Mouse (Mus musculus) heart, postnatal 0 days (tissue): ENCODE results near the gene Tra2a. TPM values are rescaled to one million over a fixed set of nuclear protein-coding genes. Genes with fewer than 3 reads are reported as not detected.

Experiments used
- ATAC-seq: fragments of 200-750 bp; cut with Nextera tagmentation; 2 replicates; pipeline ENCODE4 v1.8.0; 2017; ENCODE audit warnings: low read depth, moderate number of reproducible peaks, moderate library complexity; ENCODE audit not compliant: insufficient read depth
- DNase-seq: peaks from one replicate; pipeline ENCODE4 v3.0.0-alpha.2; 2016; ENCODE audit warnings: low spot score
- H3K27ac ChIP-seq: fragments of 300-500 bp; sonication (generic); 2 replicates; pipeline ENCODE4 v1.5.1; 2014; ENCODE audit warnings: low read depth, mild to moderate bottlenecking
- H3K27me3 ChIP-seq: fragments of 300-500 bp; sonication (generic); 2 replicates; pipeline ENCODE4 v1.6.1; 2014; ENCODE audit warnings: low read length, mixed read lengths; ENCODE audit not compliant: control insufficient read depth, insufficient read depth
- H3K36me3 ChIP-seq: fragments of 300-500 bp; sonication (generic); replicated peaks from 2 replicates; pipeline ENCODE4 v1.6.1; 2014; ENCODE audit warnings: low read length, mixed read lengths; ENCODE audit not compliant: control insufficient read depth, insufficient read depth
- H3K4me1 ChIP-seq: fragments of 300-500 bp; sonication (generic); 2 replicates; pipeline ENCODE4 v1.6.1; 2014; ENCODE audit warnings: antibody characterized with exemption; ENCODE audit not compliant: control insufficient read depth, insufficient read depth
- H3K4me2 ChIP-seq: fragments of 300-500 bp; sonication (generic); 2 replicates; pipeline ENCODE4 v1.6.1; 2014; ENCODE audit warnings: low read depth, mild to moderate bottlenecking, low read length, moderate library complexity
- H3K4me3 ChIP-seq: fragments of 300-500 bp; sonication (generic); 2 replicates; pipeline ENCODE4 v1.5.1; 2014; ENCODE audit warnings: low read depth, low read length
- H3K9ac ChIP-seq: fragments of 300-500 bp; sonication (generic); replicated peaks from 2 replicates; pipeline ENCODE4 v1.6.1; 2014; ENCODE audit warnings: low read depth, low read length, mixed read lengths
- H3K9me3 ChIP-seq: fragments of 300-500 bp; sonication (generic); replicated peaks from 2 replicates; pipeline ENCODE4 v1.6.1; 2016; ENCODE audit warnings: low read length; ENCODE audit not compliant: control insufficient read depth
- CTCF ChIP-seq: IDR thresholded peaks from 2 replicates; pipeline ENCODE4 v1.5.1; 2016; ENCODE audit warnings: antibody characterized with exemption, control low read depth, low read depth
- EP300 ChIP-seq: IDR thresholded peaks from 2 replicates; pipeline ENCODE4 v1.6.1; 2016; ENCODE audit warnings: antibody characterized with exemption, low read depth
- WGBS: fragments of 180-500 bp; shearing (Covaris S2); extraction: QIAGEN DNeasy Blood & Tissue Kit; methylation state at CpG from one replicate; pipeline ENCODE4 v1.1.7; 2014; 5-methylcytosine and 5-hydroxymethylcytosine counted together
- polyA plus RNA-seq: library from polyadenylated mRNA; unstranded; fragments of >200 nt; fragmentation: Nextera tagmentation; extraction: Ambion mirVana; gene quantifications from 2 replicates; pipeline ENCODE4 v1.2.1, GENCODE M21; 2015
- total RNA-seq: library from RNA; depleted of rRNA; stranded (reverse); fragments of >200 nt; gene quantifications from 2 replicates; pipeline ENCODE4 v1.2.3, GENCODE M21; 2014; ENCODE audit warnings: low replicate concordance

Tra2a gene
- total and polyA plus RNA-seq, 2 experiments from 2014 or later = 26.0 to 41.8 TPM

- H3K27me3 ChIP-seq = peaks cover 9% of the 10 kb centered on the region; the same call in 1 of the 2 replicates
- no peaks in the 10 kb centered on the region for H3K9me3 ChIP-seq
- H3K4me2 ChIP-seq = peak overlapping the region; percentile 35
- no peak for TF ChIP-seq EP300
- TF ChIP-seq CTCF = no peak
- no peak overlapping the region for H3K9ac ChIP-seq
- 19% methylated on average over 16 of the region's 16 CpGs for WGBS
- DNase-seq (no peak), ATAC-seq (no peak)
- no peak overlapping the region for H3K27ac ChIP-seq
- H3K4me1 ChIP-seq = no peaks in the 10 kb centered on the region
- no peaks in the 10 kb centered on the region for H3K36me3 ChIP-seq
- H3K4me3 ChIP-seq = no peak overlapping the region
Measured at GRCm38 (mm10) chr6:49219920-49220604, 43.8 kb downstream of the Tra2a start.

- no peak overlapping the region for H3K4me2 ChIP-seq
- 51% methylated on average over 4 of the region's 4 CpGs for WGBS
- H3K27ac ChIP-seq = no peak overlapping the region
- no peak for TF ChIP-seq EP300
- no peak for TF ChIP-seq CTCF
- H3K9ac ChIP-seq = no peak overlapping the region
- no peak overlapping the region for H3K4me3 ChIP-seq
- DNase-seq = no peak
- H3K9me3 ChIP-seq = no peaks in the 10 kb centered on the region
- H3K36me3 ChIP-seq = no peaks in the 10 kb centered on the region
- no peaks in the 10 kb centered on the region for H3K4me1 ChIP-seq
- peaks cover 9% of the 10 kb centered on the region; the same call in 1 of the 2 replicates for H3K27me3 ChIP-seq
- no peak for ATAC-seq
Measured at GRCm38 (mm10) chr6:49219001-49219560, 44.8 kb downstream of the Tra2a start.

GRCm38 (mm10) chr6:49218275-49218802 lies 45.5 kb downstream of the Tra2a start:
- Histone ChIP-seq H3K36me3 (no peaks in the 10 kb centered on the region), H3K27ac (no peak overlapping the region), H3K27me3 (peaks cover 9% of the 10 kb centered on the region; the same call in 1 of the 2 replicates), H3K4me1 (0 out of 2 replicates have a peak, but pooled peaks cover under 1% of the 10 kb centered on the region), H3K4me2 (peak overlapping the region; percentile 96), H3K4me3 (peak overlapping the region; percentile 77), H3K9me3 (no peaks in the 10 kb centered on the region), H3K9ac (no peak overlapping the region)
- DNase-seq (no peak), ATAC-seq (no peak)
- WGBS = 1% methylated on average over 31 of the region's 31 CpGs
- TF ChIP-seq EP300 (no peak), CTCF (no peak)

GRCm38 (mm10) chr6:49217581-49218274 lies 46.1 kb downstream of the Tra2a start:
- TF ChIP-seq CTCF (no peak), EP300 (peak; percentile 26; the same call in 1 of the 2 replicates)
- H3K27ac ChIP-seq = peak overlapping the region; percentile 94
- peak overlapping the region; percentile 96 for H3K4me2 ChIP-seq
- H3K36me3 ChIP-seq = no peaks in the 10 kb centered on the region
- no peaks in the 10 kb centered on the region for H3K9me3 ChIP-seq
- peak overlapping the region; percentile 73 for H3K9ac ChIP-seq
- DNase-seq = peak; percentile 95
- peak; percentile 89 for ATAC-seq
- H3K27me3 ChIP-seq = peaks cover 9% of the 10 kb centered on the region; the same call in 1 of the 2 replicates
- under 1% methylated on average over 56 of the region's 56 CpGs for WGBS
- H3K4me3 ChIP-seq = peak overlapping the region; percentile 77
- 0 out of 2 replicates have a peak, but pooled peaks cover 7% of the 10 kb centered on the region for H3K4me1 ChIP-seq

- peak overlapping the region; percentile 77 for H3K4me3 ChIP-seq
- peaks cover 6% of the 10 kb centered on the region; the same call in 1 of the 2 replicates for H3K27me3 ChIP-seq
- 9% methylated on average over 11 of the region's 11 CpGs for WGBS
- peak overlapping the region; percentile 94 for H3K27ac ChIP-seq
- ATAC-seq = no peak
- 0 out of 2 replicates have a peak, but pooled peaks cover 9% of the 10 kb centered on the region for H3K4me1 ChIP-seq
- peak overlapping the region; percentile 73 for H3K9ac ChIP-seq
- H3K4me2 ChIP-seq = peak overlapping the region; percentile 96
- H3K9me3 ChIP-seq = no peaks in the 10 kb centered on the region
- no peaks in the 10 kb centered on the region for H3K36me3 ChIP-seq
- no peak for DNase-seq
- TF ChIP-seq EP300 (no peak), CTCF (no peak)
Measured at GRCm38 (mm10) chr6:49216811-49217542, 46.9 kb downstream of the Tra2a start.
